Mouse (Mus musculus) limb, embryonic 14.5 days (tissue): ENCODE data around the gene Shroom4. TPM values are rescaled to one million over a fixed set of nuclear protein-coding genes. Genes with fewer than 3 reads are reported as not detected.

Experiments
- ATAC-seq: fragments of 200-750 bp; cut with Nextera tagmentation; 2 replicates; pipeline ENCODE4 v1.8.0; 2017; ENCODE audit warnings: low read depth, moderate number of reproducible peaks, moderate TSS enrichment; ENCODE audit not compliant: low FRiP score
- DNase-seq: peaks from one replicate; pipeline ENCODE4 v3.0.0-alpha.2; 2015; ENCODE audit warnings: low spot score
- H3K27ac ChIP-seq: fragments of 300-500 bp; sonication (generic); replicated peaks from 2 replicates; pipeline ENCODE4 v1.5.1; 2014; ENCODE audit warnings: low read depth, mild to moderate bottlenecking, low read length, moderate library complexity, mixed read lengths
- H3K27me3 ChIP-seq: fragments of 300-500 bp; sonication (generic); 2 replicates; pipeline ENCODE4 v1.6.1; 2014; ENCODE audit warnings: low read length, mixed read lengths; ENCODE audit not compliant: control insufficient read depth, insufficient read depth
- H3K36me3 ChIP-seq: fragments of 300-500 bp; sonication (generic); 2 replicates; pipeline ENCODE4 v1.6.1; 2014; ENCODE audit warnings: mild to moderate bottlenecking, low read length, moderate library complexity, mixed read lengths; ENCODE audit not compliant: control insufficient read depth, insufficient read depth
- H3K4me1 ChIP-seq: fragments of 300-500 bp; sonication (generic); 2 replicates; pipeline ENCODE4 v1.6.1; 2014; ENCODE audit warnings: antibody characterized with exemption, low read length, mixed read lengths; ENCODE audit not compliant: control insufficient read depth, insufficient read depth
- H3K4me2 ChIP-seq: fragments of 300-500 bp; sonication (generic); replicated peaks from 2 replicates; pipeline ENCODE4 v1.6.1; 2014; ENCODE audit warnings: low read depth, mild to moderate bottlenecking, low read length, moderate library complexity; ENCODE audit not compliant: severe bottlenecking
- H3K4me3 ChIP-seq: fragments of 300-500 bp; sonication (generic); replicated peaks from 2 replicates; pipeline ENCODE4 v1.5.1; 2014; ENCODE audit warnings: low read length
- H3K9ac ChIP-seq: fragments of 300-500 bp; sonication (generic); 2 replicates; pipeline ENCODE4 v1.6.1; 2014; ENCODE audit warnings: mild to moderate bottlenecking, low read depth, low read length, moderate library complexity; ENCODE audit not compliant: severe bottlenecking
- H3K9me3 ChIP-seq: fragments of 300-500 bp; sonication (generic); 2 replicates; pipeline ENCODE4 v1.6.1; 2016; ENCODE audit warnings: low read length; ENCODE audit not compliant: control insufficient read depth
- POLR2A ChIP-seq: fragments of 200-500 bp; IDR thresholded peaks from 2 replicates; pipeline ENCODE4 v1.8.0; 2012; ENCODE audit warnings: inconsistent platforms, mild to moderate bottlenecking, moderate library complexity, borderline replicate concordance; ENCODE audit not compliant: insufficient read depth, insufficient read length; ENCODE audit errors: extremely low read depth
- WGBS: fragments of 180-500 bp; shearing (Covaris S2); extraction: QIAGEN DNeasy Blood & Tissue Kit; methylation state at CpG from one replicate; pipeline ENCODE4 v1.1.7; 2014; 5-methylcytosine and 5-hydroxymethylcytosine counted together
- polyA plus RNA-seq, 2 experiments: library from polyadenylated mRNA; depleted of rRNA in 1 of 2; stranded (reverse) in 1 of 2; unstranded in 1 of 2; fragments of >200 nt; fragmentation: Nextera tagmentation in 1 of 2; extraction: Ambion mirVana in 1 of 2; gene quantifications; 2 replicates each; pipeline versions ENCODE4 v1.2.1 to v1.2.3; 2012 to 2014

Shroom4 gene
- polyA plus RNA-seq, 2 experiments: 6.8 to 7.3 TPM

DNA sequence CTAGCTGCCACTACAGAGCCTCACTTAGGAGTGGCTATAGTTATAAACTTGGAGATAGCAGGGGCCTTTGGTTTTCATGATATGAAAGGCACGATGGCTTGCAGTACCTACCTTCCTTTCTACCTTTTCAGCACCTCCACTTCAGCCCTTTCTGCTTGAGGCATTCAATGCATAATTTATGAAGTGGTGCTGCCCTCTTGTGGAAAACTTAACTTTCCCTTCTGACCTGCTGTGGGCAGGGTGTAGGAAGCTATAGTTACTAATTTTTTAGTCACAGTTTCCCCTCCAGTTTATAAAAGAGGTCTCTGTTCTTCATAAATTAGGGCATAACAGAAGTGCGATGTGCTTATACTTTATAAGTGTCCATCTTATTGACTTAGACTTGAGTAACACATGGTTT, 123.3 kb downstream of the Shroom4 start:
- Histone ChIP-seq H3K27ac (no peak overlapping the region), H3K4me1 (no peaks in the 10 kb centered on the region), H3K4me2 (no peak overlapping the region), H3K4me3 (no peak overlapping the region), H3K9ac (no peak overlapping the region), H3K27me3 (no peaks in the 10 kb centered on the region), H3K36me3 (no peaks in the 10 kb centered on the region), H3K9me3 (no peaks in the 10 kb centered on the region)
- DNase-seq (peak; percentile 10), ATAC-seq (no peak)
- 74% methylated on average over 2 of the region's 2 CpGs for WGBS
- TF ChIP-seq POLR2A: no peak

GRCm38 (mm10) chrX:6536636-6537035, 137.0 kb downstream of the Shroom4 start:
- Histone ChIP-seq H3K36me3 (no peaks in the 10 kb centered on the region), H3K4me1 (no peaks in the 10 kb centered on the region), H3K27ac (no peak overlapping the region), H3K9me3 (no peaks in the 10 kb centered on the region), H3K9ac (no peak overlapping the region), H3K4me2 (no peak overlapping the region), H3K4me3 (no peak overlapping the region), H3K27me3 (no peaks in the 10 kb centered on the region)
- TF ChIP-seq POLR2A: no peak
- DNase-seq (no peak), ATAC-seq (no peak)
- 73% methylated on average over 2 of the region's 2 CpGs for WGBS

GRCm38 (mm10) chrX:6537689-6538088, 138.0 kb downstream of the Shroom4 start:
- TF ChIP-seq POLR2A: no peak
- no peak for ATAC-seq
- Histone ChIP-seq H3K36me3 (no peaks in the 10 kb centered on the region), H3K9me3 (no peaks in the 10 kb centered on the region), H3K27me3 (no peaks in the 10 kb centered on the region), H3K4me1 (no peaks in the 10 kb centered on the region), H3K4me3 (no peak overlapping the region), H3K4me2 (no peak overlapping the region), H3K27ac (no peak overlapping the region), H3K9ac (no peak overlapping the region)
- 84% methylated on average over 2 of the region's 2 CpGs for WGBS
- DNase-seq: no peak

- no peak overlapping the region for H3K27ac ChIP-seq
- no peaks in the 10 kb centered on the region for H3K4me1 ChIP-seq
- TF ChIP-seq POLR2A: no peak
- DNase-seq: no peak
- no peaks in the 10 kb centered on the region for H3K9me3 ChIP-seq
- H3K36me3 ChIP-seq: no peaks in the 10 kb centered on the region
- no peaks in the 10 kb centered on the region for H3K27me3 ChIP-seq
- no peak overlapping the region for H3K4me3 ChIP-seq
- ATAC-seq: no peak
- 70% methylated on average over 1 of the region's 1 CpGs for WGBS
- no peak overlapping the region for H3K4me2 ChIP-seq
- no peak overlapping the region for H3K9ac ChIP-seq
Observed at GRCm38 (mm10) chrX:6565066-6565465, 165.4 kb downstream of the Shroom4 start.

GRCm38 (mm10) chrX:6574511-6574910, 174.9 kb downstream of the Shroom4 start:
- Histone ChIP-seq H3K4me3 (no peak overlapping the region), H3K4me2 (no peak overlapping the region), H3K27me3 (no peaks in the 10 kb centered on the region), H3K9me3 (no peaks in the 10 kb centered on the region), H3K36me3 (no peaks in the 10 kb centered on the region), H3K4me1 (no peaks in the 10 kb centered on the region), H3K9ac (no peak overlapping the region), H3K27ac (no peak overlapping the region)
- TF ChIP-seq POLR2A: no peak
- ATAC-seq (no peak), DNase-seq (no peak)
- 30% methylated on average over 1 of the region's 1 CpGs for WGBS

- no peak overlapping the region for H3K4me3 ChIP-seq
- no peak overlapping the region for H3K9ac ChIP-seq
- 43% methylated on average over 7 of the region's 7 CpGs for WGBS
- DNase-seq: no peak
- TF ChIP-seq POLR2A: no peak
- no peak for ATAC-seq
- no peaks in the 10 kb centered on the region for H3K36me3 ChIP-seq
- no peaks in the 10 kb centered on the region for H3K4me1 ChIP-seq
- H3K9me3 ChIP-seq: no peaks in the 10 kb centered on the region
- H3K27ac ChIP-seq: no peak overlapping the region
- H3K4me2 ChIP-seq: no peak overlapping the region
- no peaks in the 10 kb centered on the region for H3K27me3 ChIP-seq
Observed at GRCm38 (mm10) chrX:6577001-6577400, 177.3 kb downstream of the Shroom4 start.
